Mouse (Mus musculus): ENCODE measurements around the gene Tgif2lx1. TPM values are rescaled to one million over a fixed set of nuclear protein-coding genes. Genes with fewer than 3 reads are reported as not detected.
"Not testable (repeated sequence)": the region's sequence is repeated elsewhere in the genome, so short reads cannot be mapped to it uniquely, and the experiment has no call there.

Gene Tgif2lx1
- not detected in 2 replicates for polyA plus RNA-seq (2016; fragmentation: Nextera tagmentation; extraction: Ambion mirVana)

DNA sequence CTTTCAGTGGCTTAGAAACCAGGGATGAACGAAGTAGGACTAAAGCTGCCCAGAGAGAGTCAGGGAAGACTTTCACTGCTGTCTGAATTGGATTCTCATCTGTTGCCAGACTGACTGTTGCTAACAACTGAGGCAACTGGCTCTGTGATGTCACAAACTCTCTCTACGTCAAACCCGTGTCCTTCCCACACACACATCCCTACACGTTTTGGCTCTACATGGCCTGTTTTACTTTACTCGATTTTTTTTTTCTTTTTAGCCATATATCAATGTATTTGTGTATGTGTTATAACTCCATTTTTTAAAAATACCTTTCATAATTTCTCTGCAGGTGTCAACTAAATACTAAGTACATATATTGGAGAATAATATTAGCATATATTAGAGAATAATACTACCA lies at the start of gene Tgif2lx1:
Gene Tgif2lx1 (minus strand): TSS at position 101 of the 400 bp plus-strand sequence.
- H3K27ac ChIP-seq; DNase-seq (ENCODE audit: extremely low spot score, low spot score); H3K4me3 ChIP-seq; H3K36me3 ChIP-seq (replicated peaks); H3K9me3 ChIP-seq; H3K27me3 ChIP-seq (ENCODE audit: poor library complexity, severe bottlenecking); H3K4me1 ChIP-seq: not testable (repeated sequence)
- WGBS, result no CpG with 5 or more reads among the region's 5 CpGs

Other genes with a start within 250 kb of the Tgif2lx1 start
- not detected in 2 replicates for gene Tgif2lx2, start 53.5 kb downstream of the Tgif2lx1 start, polyA plus RNA-seq (2016; fragmentation: Nextera tagmentation; extraction: Ambion mirVana)